Mouse (Mus musculus) heart, embryonic 15.5 days (tissue): ENCODE measurements at regions not wholly inside any gene's neighbourhood (a gene's known extent, or its start where the extent isn't known, plus 50 kb on each side); places are given as distances from the start of the nearest gene placed in this dataset.
"Not testable (repeated sequence)": the region's sequence is repeated elsewhere in the genome, so short reads cannot be mapped to it uniquely, and the experiment has no call there.

Source experiments
- ATAC-seq: fragments of 200-750 bp; cut with Nextera tagmentation; replicated peaks from 2 replicates; pipeline ENCODE4 v1.8.0; 2017; ENCODE audit warnings: low read depth, moderate TSS enrichment; ENCODE audit not compliant: insufficient number of reproducible peaks, insufficient read depth, low FRiP score
- H3K27ac ChIP-seq: fragments of 300-500 bp; sonication (generic); 2 replicates; pipeline ENCODE4 v1.5.1; 2015; ENCODE audit warnings: mild to moderate bottlenecking, inconsistent platforms
- H3K27me3 ChIP-seq: fragments of 300-500 bp; sonication (generic); 2 replicates; pipeline ENCODE4 v1.6.1; 2015; ENCODE audit warnings: inconsistent platforms
- H3K36me3 ChIP-seq: fragments of 300-500 bp; sonication (generic); 2 replicates; pipeline ENCODE4 v1.6.1; 2015; ENCODE audit warnings: mild to moderate bottlenecking, inconsistent platforms
- H3K4me1 ChIP-seq: fragments of 300-500 bp; sonication (generic); replicated peaks from 2 replicates; pipeline ENCODE4 v1.6.1; 2015; ENCODE audit warnings: inconsistent platforms
- H3K4me2 ChIP-seq: fragments of 300-500 bp; sonication (generic); 2 replicates; pipeline ENCODE4 v1.6.1; 2015; ENCODE audit warnings: inconsistent platforms, mild to moderate bottlenecking, moderate library complexity
- H3K4me3 ChIP-seq: fragments of 300-500 bp; sonication (generic); 2 replicates; pipeline ENCODE4 v1.5.1; 2015; ENCODE audit warnings: mild to moderate bottlenecking, inconsistent platforms
- H3K9ac ChIP-seq: fragments of 300-500 bp; sonication (generic); 2 replicates; pipeline ENCODE4 v1.6.1; 2015; ENCODE audit warnings: mild to moderate bottlenecking, inconsistent platforms
- H3K9me3 ChIP-seq: fragments of 300-500 bp; sonication (generic); replicated peaks from 2 replicates; pipeline ENCODE4 v1.6.1; 2016; ENCODE audit warnings: inconsistent platforms
- WGBS: fragments of 180-500 bp; shearing (Covaris S2); methylation state at CpG from one replicate; pipeline ENCODE4 v1.1.7; 2015; ENCODE audit warnings: mixed read lengths; 5-methylcytosine and 5-hydroxymethylcytosine counted together

- H3K4me3 ChIP-seq = no peak overlapping the region
- H3K9me3 ChIP-seq = no peaks in the 10 kb centered on the region
- H3K9ac ChIP-seq = no peak overlapping the region
- no peak overlapping the region for H3K4me2 ChIP-seq
- H3K27me3 ChIP-seq = no peaks in the 10 kb centered on the region
- 72% methylated on average over 9 of the region's 9 CpGs for WGBS
- no peak overlapping the region for H3K27ac ChIP-seq
- peaks cover 9% of the 10 kb centered on the region for H3K4me1 ChIP-seq
- H3K36me3 ChIP-seq = no peaks in the 10 kb centered on the region
- no peak for ATAC-seq
Measured at GRCm38 (mm10) chr11:63246052-63246661, 117.4 kb downstream of the Pmp22 start.

- 65% methylated on average over 8 of the region's 8 CpGs for WGBS
- Histone ChIP-seq H3K9ac (no peak overlapping the region), H3K4me3 (no peak overlapping the region), H3K36me3 (no peaks in the 10 kb centered on the region), H3K27me3 (peaks cover 5% of the 10 kb centered on the region; the same call in 1 of the 2 replicates), H3K4me1 (peaks cover 12% of the 10 kb centered on the region), H3K9me3 (no peaks in the 10 kb centered on the region), H3K27ac (no peak overlapping the region), H3K4me2 (no peak overlapping the region)
- ATAC-seq = no peak
Measured at GRCm38 (mm10) chr11:63252012-63252856, 123.5 kb downstream of the Pmp22 start.

GRCm38 (mm10) chr11:63252968-63253602, 124.3 kb downstream of the Pmp22 start:
- peaks cover 12% of the 10 kb centered on the region for H3K4me1 ChIP-seq
- H3K9me3 ChIP-seq = no peaks in the 10 kb centered on the region
- H3K36me3 ChIP-seq = no peaks in the 10 kb centered on the region
- WGBS = 27% methylated on average over 5 of the region's 5 CpGs
- no peak overlapping the region for H3K9ac ChIP-seq
- peaks cover 5% of the 10 kb centered on the region; the same call in 1 of the 2 replicates for H3K27me3 ChIP-seq
- no peak overlapping the region for H3K4me2 ChIP-seq
- no peak overlapping the region for H3K4me3 ChIP-seq
- ATAC-seq = no peak
- H3K27ac ChIP-seq = no peak overlapping the region

- Histone ChIP-seq H3K9ac (no peak overlapping the region), H3K4me2 (0 out of 2 replicates have a peak overlapping the region, but pooled peaks have one; percentile 23), H3K27ac (no peak overlapping the region), H3K4me1 (peaks cover 5% of the 10 kb centered on the region; the same call in 1 of the 2 replicates), H3K9me3 (no peaks in the 10 kb centered on the region), H3K36me3 (no peaks in the 10 kb centered on the region), H3K4me3 (no peak overlapping the region), H3K27me3 (no peaks in the 10 kb centered on the region)
- WGBS = 45% methylated on average over 9 of the region's 9 CpGs
- no peak for ATAC-seq
Measured at GRCm38 (mm10) chr11:63264432-63265061, 135.8 kb downstream of the Pmp22 start.

GRCm38 (mm10) chr11:63266290-63266689, 137.5 kb downstream of the Pmp22 start:
- not testable (repeated sequence) for H3K27me3 ChIP-seq, ATAC-seq, H3K9ac ChIP-seq, H3K9me3 ChIP-seq, H3K4me2 ChIP-seq, H3K36me3 ChIP-seq, H3K27ac ChIP-seq, H3K4me3 ChIP-seq
- H3K4me1 ChIP-seq = peaks cover 11% of the 10 kb centered on the region
- WGBS = 84% methylated on average over 2 of the region's 2 CpGs

GRCm38 (mm10) chr11:63276641-63277040, 147.9 kb downstream of the Pmp22 start:
- no peak overlapping the region for H3K9ac ChIP-seq
- H3K36me3 ChIP-seq = no peaks in the 10 kb centered on the region
- H3K4me2 ChIP-seq = no peak overlapping the region
- WGBS = 74% methylated on average over 5 of the region's 5 CpGs
- no peak for ATAC-seq
- peaks cover 14% of the 10 kb centered on the region; the same call in 1 of the 2 replicates for H3K27me3 ChIP-seq
- no peak overlapping the region for H3K27ac ChIP-seq
- H3K4me3 ChIP-seq = no peak overlapping the region
- H3K4me1 ChIP-seq = no peaks in the 10 kb centered on the region
- no peaks in the 10 kb centered on the region for H3K9me3 ChIP-seq

GRCm38 (mm10) chr11:63281839-63282238, 153.1 kb downstream of the Pmp22 start:
- no peak for ATAC-seq
- no peaks in the 10 kb centered on the region for H3K36me3 ChIP-seq
- H3K27ac ChIP-seq = no peak overlapping the region
- no peak overlapping the region for H3K4me3 ChIP-seq
- WGBS = 86% methylated on average over 5 of the region's 5 CpGs
- no peak overlapping the region for H3K4me2 ChIP-seq
- H3K9me3 ChIP-seq = no peaks in the 10 kb centered on the region
- no peaks in the 10 kb centered on the region for H3K4me1 ChIP-seq
- H3K27me3 ChIP-seq = 0 out of 2 replicates have a peak, but pooled peaks cover 10% of the 10 kb centered on the region
- H3K9ac ChIP-seq = no peak overlapping the region

GRCm38 (mm10) chr11:63282541-63282940, 153.8 kb downstream of the Pmp22 start:
- no peak for ATAC-seq
- H3K27me3 ChIP-seq = 0 out of 2 replicates have a peak, but pooled peaks cover 5% of the 10 kb centered on the region
- WGBS = 70% methylated on average over 10 of the region's 10 CpGs
- no peaks in the 10 kb centered on the region for H3K36me3 ChIP-seq
- peaks cover 2% of the 10 kb centered on the region for H3K4me1 ChIP-seq
- no peak overlapping the region for H3K4me2 ChIP-seq
- H3K4me3 ChIP-seq = no peak overlapping the region
- H3K9ac ChIP-seq = no peak overlapping the region
- H3K9me3 ChIP-seq = no peaks in the 10 kb centered on the region
- no peak overlapping the region for H3K27ac ChIP-seq

GRCm38 (mm10) chr11:63286026-63286425, 157.2 kb downstream of the Pmp22 start:
- Histone ChIP-seq H3K9ac (no peak overlapping the region), H3K4me1 (peaks cover 4% of the 10 kb centered on the region), H3K9me3 (no peaks in the 10 kb centered on the region), H3K4me2 (no peak overlapping the region), H3K27ac (no peak overlapping the region), H3K4me3 (no peak overlapping the region), H3K27me3 (no peaks in the 10 kb centered on the region), H3K36me3 (no peaks in the 10 kb centered on the region)
- 88% methylated on average over 2 of the region's 2 CpGs for WGBS
- ATAC-seq = no peak

GRCm38 (mm10) chr11:63287766-63288165, 159.0 kb downstream of the Pmp22 start:
- H3K36me3 ChIP-seq = no peaks in the 10 kb centered on the region
- H3K9ac ChIP-seq = no peak overlapping the region
- H3K9me3 ChIP-seq = no peaks in the 10 kb centered on the region
- H3K27ac ChIP-seq = no peak overlapping the region
- WGBS = 31% methylated on average over 2 of the region's 2 CpGs
- H3K27me3 ChIP-seq = no peaks in the 10 kb centered on the region
- no peak overlapping the region for H3K4me3 ChIP-seq
- ATAC-seq = no peak
- H3K4me1 ChIP-seq = peaks cover 4% of the 10 kb centered on the region
- H3K4me2 ChIP-seq = no peak overlapping the region

GRCm38 (mm10) chr11:63290618-63291017, 161.8 kb downstream of the Pmp22 start:
- no peak overlapping the region for H3K4me3 ChIP-seq
- H3K27me3 ChIP-seq = no peaks in the 10 kb centered on the region
- no peaks in the 10 kb centered on the region for H3K9me3 ChIP-seq
- no peak overlapping the region for H3K4me2 ChIP-seq
- no peaks in the 10 kb centered on the region for H3K36me3 ChIP-seq
- H3K9ac ChIP-seq = no peak overlapping the region
- 86% methylated on average over 13 of the region's 13 CpGs for WGBS
- peaks cover 4% of the 10 kb centered on the region for H3K4me1 ChIP-seq
- ATAC-seq = no peak
- no peak overlapping the region for H3K27ac ChIP-seq
